Mouse (Mus musculus) hindbrain, postnatal 0 days (tissue): ENCODE data around the gene Hdhd5. TPM values are rescaled to one million over a fixed set of nuclear protein-coding genes. Genes with fewer than 3 reads are reported as not detected.
A peak's percentile ranks its signal among the peaks of the same experiment; 100 is the strongest.

ENCODE experiments used
- ATAC-seq: fragments of 200-750 bp; cut with Nextera tagmentation; 2 replicates; pipeline ENCODE4 v1.8.0; 2017; ENCODE audit warnings: mild to moderate bottlenecking, moderate TSS enrichment, moderate library complexity
- DNase-seq: peaks from one replicate; pipeline ENCODE4 v3.0.0-alpha.2; 2015; ENCODE audit warnings: low spot score
- H3K27ac ChIP-seq: fragments of 300-500 bp; sonication (generic); 2 replicates; pipeline ENCODE4 v1.5.1; 2014; ENCODE audit warnings: mild to moderate bottlenecking
- H3K27me3 ChIP-seq: fragments of 300-500 bp; sonication (generic); 2 replicates; pipeline ENCODE4 v1.6.1; 2014; ENCODE audit warnings: low read length, mixed read lengths; ENCODE audit not compliant: insufficient read depth
- H3K36me3 ChIP-seq: fragments of 300-500 bp; sonication (generic); 2 replicates; pipeline ENCODE4 v1.6.1; 2014; ENCODE audit warnings: low read length, mixed read lengths; ENCODE audit not compliant: insufficient read depth
- H3K4me1 ChIP-seq: fragments of 300-500 bp; sonication (generic); 2 replicates; pipeline ENCODE4 v1.6.1; 2014; ENCODE audit warnings: antibody characterized with exemption, low read length, mixed read lengths; ENCODE audit not compliant: insufficient read depth
- H3K4me2 ChIP-seq: fragments of 300-500 bp; sonication (generic); 2 replicates; pipeline ENCODE4 v1.6.1; 2014; ENCODE audit warnings: low read depth, mild to moderate bottlenecking, low read length, moderate library complexity, mixed read lengths
- H3K4me3 ChIP-seq: fragments of 300-500 bp; sonication (generic); 2 replicates; pipeline ENCODE4 v1.5.1; 2014; ENCODE audit warnings: low read length
- H3K9ac ChIP-seq: fragments of 300-500 bp; sonication (generic); replicated peaks from 2 replicates; pipeline ENCODE4 v1.6.1; 2014; ENCODE audit warnings: mild to moderate bottlenecking, low read length, moderate library complexity, mixed read lengths
- H3K9me3 ChIP-seq: fragments of 300-500 bp; sonication (generic); 2 replicates; pipeline ENCODE4 v1.6.1; 2016; ENCODE audit warnings: low read length, mixed read lengths
- CTCF ChIP-seq: IDR thresholded peaks from 2 replicates; pipeline ENCODE4 v1.5.1; 2016; ENCODE audit warnings: antibody characterized with exemption, control low read depth, low read depth
- WGBS: fragments of 180-500 bp; shearing (Covaris S2); extraction: QIAGEN DNeasy Blood & Tissue Kit; methylation state at CpG from one replicate; pipeline ENCODE4 v1.1.7; 2014; 5-methylcytosine and 5-hydroxymethylcytosine counted together
- polyA plus RNA-seq: library from polyadenylated mRNA; unstranded; fragments of >200 nt; fragmentation: Nextera tagmentation; extraction: Ambion mirVana; gene quantifications from 2 replicates; pipeline ENCODE4 v1.2.1, GENCODE M21; 2015
- total RNA-seq: library from RNA; depleted of rRNA; stranded (reverse); fragments of >200 nt; gene quantifications from 2 replicates; pipeline ENCODE4 v1.2.3, GENCODE M21; 2014

The Hdhd5 gene
- total and polyA plus RNA-seq, 2 experiments from 2014 or later, result 19.1 to 38.9 TPM

GRCm38 (mm10) chr6:120516422-120516821 lies 14.7 kb downstream of the Hdhd5 start:
- Histone ChIP-seq H3K9ac (no peak overlapping the region), H3K9me3 (no peaks in the 10 kb centered on the region), H3K4me2 (no peak overlapping the region), H3K4me3 (no peak overlapping the region), H3K27me3 (no peaks in the 10 kb centered on the region), H3K4me1 (no peaks in the 10 kb centered on the region), H3K27ac (no peak overlapping the region), H3K36me3 (peaks cover 29% of the 10 kb centered on the region)
- DNase-seq, result no peak
- ATAC-seq, result no peak
- 95% methylated on average over 4 of the region's 4 CpGs for WGBS
- TF ChIP-seq CTCF, result no peak

DNA sequence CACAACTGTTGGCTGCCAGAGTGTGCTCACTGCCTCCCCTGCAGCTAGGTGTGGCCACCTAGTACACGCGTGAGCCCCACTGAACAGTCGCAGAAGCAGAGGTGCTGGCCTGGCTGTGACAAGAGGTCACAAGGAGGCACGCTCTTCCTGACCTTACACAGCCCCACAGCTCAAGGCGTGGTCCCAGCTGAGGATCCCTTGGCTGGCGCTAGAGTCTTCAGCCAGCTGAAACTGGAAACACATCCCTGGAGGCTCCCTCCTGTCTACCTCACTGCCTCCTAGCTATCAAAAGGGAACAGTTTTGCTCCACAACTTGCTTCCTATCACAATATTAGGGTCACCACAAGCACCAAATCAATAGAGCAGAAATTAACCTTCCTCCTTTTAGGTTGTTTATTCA lies 19.9 kb downstream of the Hdhd5 start:
- no peaks in the 10 kb centered on the region for H3K27me3 ChIP-seq
- no peaks in the 10 kb centered on the region for H3K4me1 ChIP-seq
- no peak overlapping the region for H3K4me3 ChIP-seq
- no peaks in the 10 kb centered on the region for H3K9me3 ChIP-seq
- no peak overlapping the region for H3K4me2 ChIP-seq
- H3K36me3 ChIP-seq, result peaks cover 24% of the 10 kb centered on the region
- DNase-seq, result no peak
- H3K9ac ChIP-seq, result no peak overlapping the region
- H3K27ac ChIP-seq, result no peak overlapping the region
- WGBS, result 92% methylated on average over 6 of the region's 6 CpGs
- no peak for TF ChIP-seq CTCF
- no peak for ATAC-seq

GRCm38 (mm10) chr6:120510425-120510824 lies 20.7 kb downstream of the Hdhd5 start:
- H3K4me1 ChIP-seq, result no peaks in the 10 kb centered on the region
- no peak for DNase-seq
- no peak overlapping the region for H3K4me3 ChIP-seq
- H3K36me3 ChIP-seq, result peaks cover 24% of the 10 kb centered on the region
- 91% methylated on average over 8 of the region's 8 CpGs for whole genome bisulfite sequencing
- H3K27ac ChIP-seq, result no peak overlapping the region
- no peak overlapping the region for H3K9ac ChIP-seq
- no peak for ATAC-seq
- no peaks in the 10 kb centered on the region for H3K9me3 ChIP-seq
- TF ChIP-seq CTCF, result no peak
- no peaks in the 10 kb centered on the region for H3K27me3 ChIP-seq
- no peak overlapping the region for H3K4me2 ChIP-seq

DNA sequence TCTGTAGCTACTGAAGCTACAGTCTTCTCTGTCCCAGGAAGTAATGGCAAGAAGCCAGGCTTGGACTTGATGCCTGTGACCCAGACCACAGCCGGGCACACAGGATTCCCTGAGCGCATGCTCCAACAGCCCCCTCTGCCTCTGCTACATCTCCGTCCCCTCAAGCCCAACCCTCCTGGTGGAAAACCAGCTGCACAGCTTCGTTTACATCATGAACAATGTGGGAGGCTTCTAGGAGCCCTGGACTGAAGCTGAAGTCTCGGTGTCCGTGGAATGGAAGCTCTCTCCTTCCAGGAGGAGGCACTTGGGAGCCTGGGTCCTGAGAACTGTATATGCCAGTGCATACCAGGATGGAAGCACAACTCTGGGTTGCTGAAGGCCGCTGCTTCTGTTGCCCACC lies 21.1 kb downstream of the Hdhd5 start:
- H3K27ac ChIP-seq, result no peak overlapping the region
- no peak for TF ChIP-seq CTCF
- ATAC-seq (no peak), DNase-seq (no peak)
- 80% methylated on average over 7 of the region's 7 CpGs for WGBS
- H3K9me3 ChIP-seq, result no peaks in the 10 kb centered on the region
- H3K4me1 ChIP-seq, result no peaks in the 10 kb centered on the region
- no peak overlapping the region for H3K4me2 ChIP-seq
- peaks cover 24% of the 10 kb centered on the region for H3K36me3 ChIP-seq
- H3K27me3 ChIP-seq, result no peaks in the 10 kb centered on the region
- no peak overlapping the region for H3K9ac ChIP-seq
- no peak overlapping the region for H3K4me3 ChIP-seq

DNA sequence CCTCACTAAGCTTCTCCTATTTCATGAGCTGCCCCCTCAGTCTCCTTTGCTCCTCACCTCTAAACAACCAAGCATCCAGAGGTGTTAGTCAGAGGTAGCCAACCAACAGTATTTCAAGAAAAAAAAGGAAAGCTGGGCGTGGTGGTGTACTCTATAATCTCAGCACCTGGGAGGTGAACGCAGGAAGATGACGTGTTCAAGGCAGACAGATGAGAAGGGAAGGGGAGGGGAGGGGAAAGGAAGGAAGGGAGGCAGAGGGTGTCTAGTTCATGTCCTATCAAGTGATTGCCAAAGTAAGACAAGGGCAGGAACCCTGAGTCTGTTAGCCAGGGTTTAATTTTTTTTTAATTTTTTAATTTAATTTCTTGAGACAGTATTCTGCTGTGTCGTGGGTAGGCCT lies 22.5 kb downstream of the Hdhd5 start:
- no peak for DNase-seq
- Histone ChIP-seq H3K4me3 (no peak overlapping the region), H3K27ac (no peak overlapping the region), H3K9ac (no peak overlapping the region), H3K36me3 (peaks cover 17% of the 10 kb centered on the region), H3K4me2 (no peak overlapping the region), H3K4me1 (no peaks in the 10 kb centered on the region), H3K27me3 (no peaks in the 10 kb centered on the region), H3K9me3 (no peaks in the 10 kb centered on the region)
- 85% methylated on average over 4 of the region's 4 CpGs for WGBS
- no peak for ATAC-seq
- no peak for TF ChIP-seq CTCF

DNA sequence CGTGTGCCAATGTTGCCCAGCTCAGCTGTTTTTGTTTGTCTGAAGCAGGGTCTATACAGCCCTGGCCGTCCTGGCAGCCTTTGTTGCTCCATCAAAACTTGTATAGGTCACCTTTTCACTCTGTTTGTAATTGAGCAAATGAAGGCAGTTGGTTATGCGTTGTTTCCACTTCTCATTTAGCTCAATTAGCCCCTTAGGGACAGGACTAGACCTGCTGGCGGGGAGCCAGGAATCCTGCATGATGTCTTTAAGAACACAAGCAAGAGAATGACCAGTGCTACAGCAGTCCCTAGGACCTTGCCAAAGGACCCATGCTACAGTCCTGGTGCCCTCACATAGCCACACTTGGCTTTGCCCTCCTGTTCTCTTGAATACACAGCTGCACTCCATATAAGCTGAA lies 25.6 kb downstream of the Hdhd5 start:
- TF ChIP-seq CTCF, result no peak
- WGBS, result 43% methylated on average over 4 of the region's 4 CpGs
- Histone ChIP-seq H3K4me3 (no peak overlapping the region), H3K36me3 (peaks cover 9% of the 10 kb centered on the region), H3K9ac (no peak overlapping the region), H3K9me3 (no peaks in the 10 kb centered on the region), H3K27ac (no peak overlapping the region), H3K27me3 (no peaks in the 10 kb centered on the region), H3K4me2 (no peak overlapping the region), H3K4me1 (no peaks in the 10 kb centered on the region)
- ATAC-seq (peak; percentile 30; the same call in 1 of the 2 replicates), DNase-seq (peak; percentile 64)

- no peak for TF ChIP-seq CTCF
- Histone ChIP-seq H3K4me1 (no peaks in the 10 kb centered on the region), H3K36me3 (no peaks in the 10 kb centered on the region; the same call in 1 of the 2 replicates), H3K9me3 (no peaks in the 10 kb centered on the region), H3K9ac (no peak overlapping the region), H3K27me3 (no peaks in the 10 kb centered on the region), H3K4me3 (no peak overlapping the region), H3K4me2 (no peak overlapping the region), H3K27ac (no peak overlapping the region)
- 71% methylated on average over 3 of the region's 3 CpGs for WGBS
- DNase-seq, result no peak
- ATAC-seq, result no peak
These were observed 27.1 kb downstream of the Hdhd5 start for GRCm38 (mm10) chr6:120504051-120504450.
